Mouse (Mus musculus): ENCODE measurements at regions not wholly inside any gene's neighbourhood (a gene's known extent, or its start where the extent isn't known, plus 50 kb on each side); places are given as distances from the start of the nearest gene placed in this dataset.

DNA sequence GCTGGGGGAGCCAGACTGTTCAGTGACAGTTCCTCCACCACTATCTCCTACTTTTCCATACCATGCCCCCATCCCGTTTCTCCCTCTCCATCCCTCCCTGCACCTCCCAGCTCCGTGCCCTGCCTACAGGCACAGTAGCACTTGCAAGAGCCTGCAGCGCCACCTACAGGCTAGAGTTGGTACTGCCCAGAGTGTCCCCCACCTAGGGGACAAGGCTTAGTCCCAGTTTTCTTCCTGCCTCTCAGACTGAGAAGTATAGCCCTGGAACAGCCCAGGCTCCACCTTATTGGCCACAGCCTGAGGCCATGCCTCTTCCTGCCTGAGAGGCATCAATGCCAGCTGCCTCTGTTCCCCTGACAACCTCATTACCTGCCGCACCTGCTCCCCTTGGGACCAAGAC, 351.3 kb downstream of the Ptpru start:
- peak in 1 of 2 experiments; percentile 92 for DNase-seq (ENCODE audit: low spot score in 2 of 2)

DNA sequence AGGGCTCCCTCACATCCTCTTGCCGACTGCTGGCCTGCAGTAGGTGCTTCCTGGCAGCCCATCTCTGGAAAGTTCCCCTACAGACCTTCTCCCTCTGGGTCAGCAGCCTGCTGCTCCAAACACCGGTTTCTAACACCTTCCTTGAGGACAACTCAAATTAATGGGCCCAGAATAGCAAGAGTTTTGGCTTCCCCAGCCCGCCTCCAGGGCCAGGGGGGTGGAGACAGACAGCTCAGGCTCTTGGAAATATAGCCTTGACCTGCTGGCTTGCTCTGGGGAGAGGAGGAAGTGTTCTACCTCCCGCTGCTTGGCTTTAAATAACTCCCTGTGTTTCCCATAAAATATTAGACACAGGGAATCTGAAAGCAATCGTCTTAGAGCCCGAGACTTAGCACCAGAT, 349.8 kb downstream of the Ptpru start:
- DNase-seq (ENCODE audit: low spot score in 2 of 2), result no peak

DNA sequence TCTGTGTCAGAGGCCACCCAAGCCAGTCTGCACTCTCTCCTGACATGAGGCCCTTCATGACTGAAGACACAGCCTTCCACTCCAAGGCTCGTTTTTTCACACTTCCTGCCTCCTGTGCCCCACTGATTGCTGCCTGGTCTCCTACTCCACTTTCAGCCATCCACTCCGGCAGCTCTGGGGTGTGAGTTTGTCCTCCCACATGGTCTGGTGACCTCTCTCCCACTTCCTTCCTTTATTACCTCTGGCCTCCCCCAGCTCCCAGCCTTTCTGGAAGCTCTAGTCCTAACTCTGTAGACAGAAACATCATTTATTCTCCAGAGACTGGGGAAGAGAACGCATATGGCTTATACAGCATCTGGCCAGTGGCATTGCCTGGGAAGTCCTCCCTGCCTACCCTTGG, 349.0 kb downstream of the Ptpru start:
- DNase-seq (ENCODE audit: low spot score in 2 of 2), result no peak

- DNase-seq (ENCODE audit: low spot score in 2 of 2), result no peak
Observed at GRCm38 (mm10) chr4:131491960-131492359, 346.1 kb downstream of the Ptpru start.

- DNase-seq (ENCODE audit: low spot score in 2 of 2), result no peak
Observed at GRCm38 (mm10) chr4:131493726-131494125, 344.4 kb downstream of the Ptpru start.

- DNase-seq (ENCODE audit: low spot score in 2 of 2), result no peak
Observed at GRCm38 (mm10) chr4:131496900-131497299, 341.2 kb downstream of the Ptpru start.

DNA sequence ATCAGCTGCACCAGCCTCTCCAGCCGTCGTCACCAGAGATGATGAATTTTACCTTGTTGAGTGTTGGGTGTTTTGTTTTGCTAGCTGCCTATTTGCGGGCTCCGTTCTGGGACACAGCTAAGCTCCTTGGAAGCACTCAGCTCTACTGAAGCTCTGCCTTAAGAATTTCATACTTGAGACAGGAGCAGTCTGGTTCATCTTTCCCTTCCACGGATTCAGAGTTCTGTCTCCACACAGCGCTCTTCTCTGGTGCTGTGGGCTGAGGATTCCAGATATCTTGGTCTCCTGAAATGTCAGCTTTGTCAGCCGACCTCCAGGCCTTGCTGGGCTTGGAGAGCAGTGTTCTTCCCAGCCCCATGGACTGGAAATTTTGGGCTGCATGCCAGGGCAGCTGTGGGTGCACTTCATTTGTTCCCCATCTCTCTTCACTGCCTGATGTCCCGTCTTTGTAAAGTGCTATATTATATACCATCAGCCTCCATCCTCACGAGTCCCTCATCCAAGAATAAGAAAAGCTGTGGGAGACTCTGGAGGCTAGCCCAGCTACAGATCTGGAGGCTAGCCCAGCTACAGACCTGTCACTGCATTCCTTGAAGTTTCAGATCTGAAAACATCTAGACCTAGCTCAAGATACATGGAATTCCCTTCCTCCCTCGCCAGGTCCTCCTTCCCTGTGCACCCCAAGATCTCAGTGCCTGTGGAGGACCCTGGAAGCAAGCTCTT, 337.0 kb downstream of the Ptpru start:
- peak in 1 of 2 experiments; percentile 76 for DNase-seq (ENCODE audit: low spot score in 2 of 2)

DNA sequence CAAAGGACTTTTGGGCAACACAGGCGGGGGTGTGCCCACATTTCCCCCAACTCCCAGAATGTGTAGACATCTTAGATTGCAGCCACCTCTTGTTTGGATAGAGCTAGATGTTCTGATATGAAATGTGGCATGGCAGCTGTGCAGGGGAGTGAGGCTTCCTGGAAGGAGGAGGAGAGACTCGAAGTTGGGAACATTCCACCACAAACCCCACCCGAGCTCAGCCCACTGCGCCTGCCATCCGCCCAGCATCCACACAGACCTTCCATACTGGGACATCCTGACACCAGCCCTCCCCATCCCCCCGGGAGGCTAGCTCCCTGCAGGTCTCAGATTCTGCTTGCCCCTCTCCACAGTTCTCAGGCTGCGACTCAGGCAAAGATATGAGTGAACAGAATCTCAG, 329.9 kb downstream of the Ptpru start:
- peak in 1 of 2 experiments; percentile 32 for DNase-seq (ENCODE audit: low spot score in 2 of 2)

DNA sequence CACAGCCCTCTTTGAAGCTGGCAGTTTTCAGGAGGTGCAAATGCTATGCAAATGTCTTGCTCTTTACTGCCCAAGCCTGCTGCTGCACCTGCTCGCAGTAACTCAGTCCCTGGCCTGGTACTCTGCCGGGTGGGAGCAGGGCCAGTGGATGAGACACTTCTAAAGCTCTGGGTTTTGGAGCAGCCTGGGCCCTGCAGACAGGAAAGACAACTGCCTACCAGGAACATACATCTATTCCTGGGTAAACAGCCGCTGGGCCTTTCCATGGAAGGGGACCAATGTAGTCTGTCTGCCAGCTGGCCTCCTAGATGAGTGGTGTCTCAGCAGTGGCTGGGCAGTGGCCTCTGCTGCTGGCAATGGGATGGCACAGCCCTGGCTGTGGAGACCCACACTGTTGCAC, 326.5 kb downstream of the Ptpru start:
- DNase-seq (ENCODE audit: low spot score in 2 of 2), result peak in 1 of 2 experiments; percentile 21

DNA sequence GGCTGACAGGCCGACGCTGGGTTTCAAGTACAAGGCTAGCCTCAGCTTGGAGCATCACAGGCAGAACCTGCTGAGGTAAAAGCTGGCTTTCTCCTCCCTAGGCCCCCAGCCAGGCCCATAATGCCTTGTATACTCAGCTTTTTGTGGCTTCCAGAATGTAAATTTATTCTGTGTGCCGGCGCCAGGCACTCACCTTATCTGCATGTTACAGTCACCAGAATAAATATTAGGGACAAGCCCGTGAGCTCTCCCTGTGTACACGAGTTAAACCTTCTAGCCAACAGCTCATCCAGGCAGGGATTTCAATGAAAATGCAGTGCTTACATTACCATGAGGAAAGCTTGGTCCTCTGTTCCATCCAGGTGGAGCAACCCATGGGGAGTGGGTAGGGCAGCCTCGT, 325.3 kb downstream of the Ptpru start:
- no peak for DNase-seq (ENCODE audit: low spot score in 2 of 2)

DNA sequence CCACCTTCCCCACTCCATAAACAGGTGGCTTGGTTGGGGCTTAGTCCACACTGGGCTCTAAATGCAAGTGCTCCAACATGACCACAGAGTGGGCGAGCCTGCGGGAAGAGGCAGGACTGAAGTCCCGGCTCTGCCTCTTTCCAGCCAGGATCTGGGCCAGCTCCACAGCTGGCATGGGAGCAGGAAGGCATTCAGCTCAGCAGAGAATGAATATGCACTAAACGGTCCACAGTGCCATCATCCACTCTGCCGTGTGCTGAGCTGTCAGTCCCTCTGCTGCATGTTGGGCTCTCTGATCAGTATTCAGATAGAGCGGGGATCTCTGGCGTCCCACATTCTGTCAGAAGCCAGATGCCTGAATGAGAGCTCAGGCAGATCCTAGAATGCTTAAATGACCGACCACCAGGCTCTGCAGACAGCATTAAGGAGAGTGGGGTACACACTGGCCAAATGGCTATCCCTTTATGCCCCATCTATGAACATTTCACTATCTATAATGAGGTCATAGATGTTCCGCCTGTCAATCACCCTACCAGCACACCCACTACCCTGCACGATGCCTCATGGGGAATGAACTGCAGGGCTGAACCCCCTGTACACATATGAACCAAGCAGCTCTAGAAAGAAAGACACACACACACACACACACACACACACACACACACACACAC, 317.3 kb downstream of the Ptpru start:
- DNase-seq (ENCODE audit: low spot score in 2 of 2), result peak in 1 of 2 experiments; percentile 28

DNA sequence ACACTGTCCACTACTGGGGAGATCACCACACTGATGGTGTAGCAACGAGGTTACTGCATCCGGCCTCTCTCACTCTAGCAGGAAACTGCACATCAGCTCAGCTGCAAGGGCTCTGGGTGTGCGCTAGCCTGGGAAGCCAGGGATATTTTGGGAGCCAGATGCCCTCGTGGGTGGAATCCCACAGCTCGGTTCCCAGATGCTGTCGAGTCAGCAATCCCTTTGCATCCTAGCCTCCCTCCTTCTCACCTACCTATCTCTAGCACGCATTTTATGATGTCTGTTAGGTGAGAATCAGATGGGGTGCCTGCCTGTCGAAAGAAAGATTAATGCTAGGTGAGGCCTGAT, 316.8 kb downstream of the Ptpru start:
- DNase-seq (ENCODE audit: low spot score in 2 of 2), result peak in 1 of 2 experiments; percentile 43

DNA sequence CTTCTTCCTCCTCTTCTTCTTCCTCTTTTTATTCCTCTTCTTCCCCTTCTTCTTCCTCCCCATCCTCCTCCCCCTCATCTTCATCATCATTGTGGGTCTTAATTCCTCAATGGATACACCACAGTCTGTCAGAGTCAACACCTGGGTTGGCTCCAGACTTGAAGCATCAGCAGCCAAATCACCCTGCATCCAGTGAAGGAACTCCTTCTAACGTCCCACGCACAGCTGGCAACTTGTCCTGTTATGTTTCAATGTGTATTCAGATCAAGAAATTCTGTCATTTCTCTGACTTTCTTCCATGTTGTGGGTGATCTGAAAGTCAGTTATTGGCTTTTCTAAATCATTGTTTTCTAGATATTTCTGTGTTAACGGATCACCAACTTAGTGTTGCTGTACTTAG, 312.9 kb downstream of the Ptpru start:
- DNase-seq (ENCODE audit: low spot score in 2 of 2), result peak in 1 of 2 experiments; percentile 46

GRCm38 (mm10) chr4:131530491-131530890, 307.6 kb downstream of the Ptpru start:
- no peak for DNase-seq (ENCODE audit: low spot score in 2 of 2)

GRCm38 (mm10) chr4:131531003-131531402, 307.1 kb downstream of the Ptpru start:
- DNase-seq (ENCODE audit: low spot score in 2 of 2), result no peak

DNA sequence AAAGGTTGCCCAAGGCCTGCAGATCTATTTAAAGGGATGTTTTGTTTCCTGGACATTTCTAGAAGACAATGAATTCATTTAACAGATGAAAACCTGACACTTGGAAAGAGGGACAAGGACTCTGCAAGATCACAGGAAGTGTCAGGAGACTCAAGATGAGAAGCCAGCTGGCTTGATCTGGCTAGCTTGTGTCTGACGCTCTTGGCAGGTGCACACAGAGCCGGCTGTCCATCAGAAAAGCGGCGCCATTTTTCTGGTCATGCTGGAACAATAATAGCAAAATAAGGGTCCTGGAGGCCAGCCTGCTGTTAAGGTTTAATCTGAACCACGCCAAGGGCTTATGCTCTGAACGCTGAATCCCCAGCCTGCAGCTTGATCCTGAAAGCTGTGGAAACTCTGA, 303.3 kb downstream of the Ptpru start:
- no peak for DNase-seq (ENCODE audit: low spot score in 2 of 2)

DNA sequence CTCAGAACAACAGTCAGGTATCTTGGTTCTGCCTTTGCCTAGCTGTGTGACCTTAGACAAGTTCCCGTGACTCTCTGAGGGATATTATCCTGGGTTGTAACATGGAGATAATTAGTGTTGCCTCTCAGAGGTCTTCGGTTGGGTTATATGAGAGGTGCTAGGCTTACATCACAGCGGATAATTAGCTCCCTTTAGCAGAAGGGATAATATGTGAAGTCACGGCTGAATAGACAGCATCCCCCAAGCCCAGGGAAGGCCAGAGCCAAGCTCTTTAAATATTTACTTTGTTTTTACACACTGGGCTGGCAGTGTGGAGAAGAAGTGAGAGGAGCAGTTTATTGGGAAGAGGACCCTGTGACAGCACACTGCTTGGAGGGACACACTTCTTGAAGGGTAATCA, 299.9 kb downstream of the Ptpru start:
- DNase-seq (ENCODE audit: low spot score in 2 of 2), result no peak

- DNase-seq (ENCODE audit: low spot score in 2 of 2), result no peak
Observed at GRCm38 (mm10) chr4:131546422-131547200, 291.5 kb downstream of the Ptpru start.

DNA sequence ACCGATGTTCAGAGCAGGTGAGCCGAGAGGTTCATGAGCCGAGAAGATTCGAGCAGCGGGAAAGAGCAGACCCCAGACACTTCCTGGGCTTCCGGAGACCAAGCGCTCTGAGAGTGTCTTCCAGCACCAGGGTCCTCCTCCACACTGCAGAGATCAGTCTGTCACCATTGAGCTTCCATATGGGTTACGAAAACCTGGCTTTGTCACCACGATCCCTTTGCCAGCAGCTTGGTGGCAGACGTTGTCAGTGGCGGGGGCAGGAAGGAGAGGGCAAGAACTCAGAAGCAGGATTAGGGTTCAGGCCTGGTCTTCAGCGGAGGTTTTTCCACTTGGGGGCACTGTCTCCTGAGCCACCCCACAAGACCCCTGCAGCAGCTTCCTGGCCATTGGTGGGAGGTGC, 288.5 kb downstream of the Ptpru start:
- no peak for DNase-seq (ENCODE audit: low spot score in 2 of 2)

- no peak for DNase-seq (ENCODE audit: low spot score in 2 of 2)
Observed at GRCm38 (mm10) chr4:131558513-131558912, 279.6 kb downstream of the Ptpru start.

GRCm38 (mm10) chr4:131563851-131564250, 274.2 kb downstream of the Ptpru start:
- DNase-seq (ENCODE audit: low spot score in 2 of 2), result no peak

GRCm38 (mm10) chr4:131565203-131565602, 272.9 kb downstream of the Ptpru start:
- DNase-seq (ENCODE audit: low spot score in 2 of 2), result no peak

GRCm38 (mm10) chr4:131567241-131567640, 270.8 kb downstream of the Ptpru start:
- DNase-seq (ENCODE audit: low spot score in 2 of 2), result no peak

Measured in left cerebral cortex, adult 9 months (tissue).